Mouse (Mus musculus) cerebellum, adult 2 months (tissue): Measurements from ENCODE around the gene Baz1a.

ENCODE experiments used
- CTCF ChIP-seq: fragments of 200-500 bp; IDR thresholded peaks from 2 replicates; pipeline ENCODE4 v1.5.1; 2011; ENCODE audit warnings: low read depth, mild to moderate bottlenecking, control low read depth, low read length, moderate library complexity, borderline replicate concordance; ENCODE audit not compliant: insufficient read depth
- POLR2A ChIP-seq: fragments of 200-500 bp; IDR thresholded peaks from 2 replicates; pipeline ENCODE4 v1.6.1; 2011; ENCODE audit warnings: low read length, control low read depth, borderline replicate concordance; ENCODE audit not compliant: insufficient read depth

- TF ChIP-seq CTCF (no peak), POLR2A (no peak)
These were observed 42.6 kb upstream of the Baz1a start for GRCm38 (mm10) chr12:55056703-55057102.
